Mouse (Mus musculus) kidney, embryonic 14.5 days (tissue): ENCODE data around the gene Myo5c. TPM values are rescaled to one million over a fixed set of nuclear protein-coding genes. Genes with fewer than 3 reads are reported as not detected.

Experiments used
- ATAC-seq: fragments of 200-750 bp; cut with Nextera tagmentation; 2 replicates; pipeline ENCODE4 v1.8.0; 2017; ENCODE audit warnings: moderate number of reproducible peaks, mild to moderate bottlenecking, moderate TSS enrichment, moderate library complexity; ENCODE audit not compliant: low FRiP score, low TSS enrichment
- H3K27ac ChIP-seq: fragments of 300-500 bp; sonication (generic); 2 replicates; pipeline ENCODE4 v1.5.1; 2014; ENCODE audit warnings: low read depth, mild to moderate bottlenecking, low read length, moderate library complexity, mixed read lengths
- H3K27me3 ChIP-seq: fragments of 300-500 bp; sonication (generic); 2 replicates; pipeline ENCODE4 v1.6.1; 2014; ENCODE audit warnings: mild to moderate bottlenecking, low read length; ENCODE audit not compliant: control insufficient read depth, insufficient read depth
- H3K36me3 ChIP-seq: fragments of 300-500 bp; sonication (generic); 2 replicates; pipeline ENCODE4 v1.6.1; 2014; ENCODE audit warnings: low read length, mixed read lengths; ENCODE audit not compliant: control insufficient read depth, insufficient read depth
- H3K4me1 ChIP-seq: fragments of 300-500 bp; sonication (generic); 2 replicates; pipeline ENCODE4 v1.6.1; 2014; ENCODE audit warnings: low read length, mixed read lengths; ENCODE audit not compliant: control insufficient read depth, insufficient read depth
- H3K4me2 ChIP-seq: fragments of 300-500 bp; sonication (generic); replicated peaks from 2 replicates; pipeline ENCODE4 v1.6.1; 2014; ENCODE audit warnings: low read depth, mild to moderate bottlenecking, low read length
- H3K4me3 ChIP-seq: fragments of 300-500 bp; sonication (generic); 2 replicates; pipeline ENCODE4 v1.5.1; 2014; ENCODE audit warnings: mild to moderate bottlenecking, low read length
- H3K9ac ChIP-seq: fragments of 300-500 bp; sonication (generic); 2 replicates; pipeline ENCODE4 v1.6.1; 2014; ENCODE audit warnings: low read depth, mild to moderate bottlenecking, low read length, moderate library complexity
- H3K9me3 ChIP-seq: fragments of 300-500 bp; sonication (generic); 2 replicates; pipeline ENCODE4 v1.6.1; 2016; ENCODE audit warnings: low read length; ENCODE audit not compliant: control insufficient read depth
- WGBS: fragments of 180-500 bp; shearing (Covaris S2); extraction: QIAGEN DNeasy Blood & Tissue Kit; methylation state at CpG from one replicate; pipeline ENCODE4 v1.1.7; 2014; 5-methylcytosine and 5-hydroxymethylcytosine counted together
- polyA plus RNA-seq: library from polyadenylated mRNA; unstranded; fragments of >200 nt; fragmentation: Nextera tagmentation; extraction: Ambion mirVana; gene quantifications from 2 replicates; pipeline ENCODE4 v1.2.1, GENCODE M21; 2014

The Myo5c gene
- polyA plus RNA-seq, 1 experiment from 2014 or later: 3.9 TPM

GRCm38 (mm10) chr9:75283636-75284035, 51.8 kb downstream of the Myo5c start:
- H3K27me3 ChIP-seq: no peaks in the 10 kb centered on the region
- ATAC-seq: no peak
- no peak overlapping the region for H3K4me3 ChIP-seq
- no peak overlapping the region for H3K9ac ChIP-seq
- 82% methylated on average over 8 of the region's 8 CpGs for WGBS
- no peak overlapping the region for H3K27ac ChIP-seq
- no peak overlapping the region for H3K4me2 ChIP-seq
- H3K4me1 ChIP-seq: no peaks in the 10 kb centered on the region
- H3K36me3 ChIP-seq: no peaks in the 10 kb centered on the region
- no peaks in the 10 kb centered on the region for H3K9me3 ChIP-seq

GRCm38 (mm10) chr9:75285363-75285762, 53.5 kb downstream of the Myo5c start:
- no peak overlapping the region for H3K27ac ChIP-seq
- no peaks in the 10 kb centered on the region for H3K36me3 ChIP-seq
- no peaks in the 10 kb centered on the region for H3K27me3 ChIP-seq
- no peak overlapping the region for H3K4me3 ChIP-seq
- no peaks in the 10 kb centered on the region for H3K9me3 ChIP-seq
- no peak for ATAC-seq
- no peak overlapping the region for H3K9ac ChIP-seq
- 90% methylated on average over 6 of the region's 6 CpGs for WGBS
- H3K4me1 ChIP-seq: no peaks in the 10 kb centered on the region
- no peak overlapping the region for H3K4me2 ChIP-seq

DNA sequence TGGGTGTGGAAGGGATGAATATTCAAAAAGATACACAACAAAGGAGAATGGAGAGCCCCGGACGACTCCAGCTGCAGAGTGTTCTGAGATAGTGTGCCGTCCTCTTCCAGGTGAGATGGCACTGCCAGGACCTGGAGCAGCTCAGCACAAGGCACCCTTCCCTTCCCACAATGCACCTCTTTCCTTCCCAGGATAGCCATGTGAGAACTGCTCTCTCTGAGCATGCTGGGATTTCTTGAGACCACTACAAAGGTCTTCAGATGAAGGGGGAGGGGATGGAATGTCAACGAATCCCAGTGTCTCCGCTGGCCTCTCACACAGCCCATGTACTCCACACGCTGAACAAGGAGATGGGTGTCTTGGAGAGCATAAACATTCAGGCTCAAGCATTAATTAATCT, 55.8 kb downstream of the Myo5c start:
- no peak overlapping the region for H3K4me3 ChIP-seq
- H3K4me1 ChIP-seq: no peaks in the 10 kb centered on the region
- H3K27me3 ChIP-seq: no peaks in the 10 kb centered on the region
- no peaks in the 10 kb centered on the region for H3K36me3 ChIP-seq
- no peak overlapping the region for H3K4me2 ChIP-seq
- 79% methylated on average over 6 of the region's 6 CpGs for WGBS
- H3K9me3 ChIP-seq: no peaks in the 10 kb centered on the region
- H3K9ac ChIP-seq: no peak overlapping the region
- no peak for ATAC-seq
- H3K27ac ChIP-seq: no peak overlapping the region

DNA sequence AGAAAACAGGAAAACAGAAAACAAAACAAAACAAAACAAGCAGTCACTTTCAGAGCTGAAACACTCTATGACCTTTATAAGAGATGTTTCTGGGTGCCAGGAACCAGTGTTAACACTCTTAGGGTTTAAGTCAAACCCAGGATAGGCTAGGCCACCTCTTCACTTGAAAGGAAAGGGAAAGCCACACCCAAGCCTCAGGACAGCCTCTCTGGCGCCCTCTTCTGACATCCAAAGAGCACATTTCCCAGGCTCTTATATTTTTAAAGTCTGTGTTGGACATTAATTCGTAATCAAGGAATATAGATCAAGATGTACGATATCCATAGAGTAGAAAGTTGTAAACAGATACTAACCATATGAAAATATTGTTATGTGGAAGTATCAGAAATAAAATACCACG, 57.7 kb downstream of the Myo5c start:
- Histone ChIP-seq H3K9ac (no peak overlapping the region), H3K27ac (no peak overlapping the region), H3K27me3 (no peaks in the 10 kb centered on the region), H3K4me1 (no peaks in the 10 kb centered on the region), H3K4me3 (no peak overlapping the region), H3K36me3 (no peaks in the 10 kb centered on the region), H3K9me3 (no peaks in the 10 kb centered on the region), H3K4me2 (no peak overlapping the region)
- 51% methylated on average over 4 of the region's 4 CpGs for WGBS
- ATAC-seq: no peak

GRCm38 (mm10) chr9:75299342-75299741, 67.5 kb downstream of the Myo5c start:
- H3K36me3 ChIP-seq: no peaks in the 10 kb centered on the region
- H3K4me1 ChIP-seq: no peaks in the 10 kb centered on the region
- H3K4me3 ChIP-seq: no peak overlapping the region
- no peak overlapping the region for H3K4me2 ChIP-seq
- H3K9ac ChIP-seq: no peak overlapping the region
- H3K27ac ChIP-seq: no peak overlapping the region
- H3K27me3 ChIP-seq: no peaks in the 10 kb centered on the region
- no peak for ATAC-seq
- no peaks in the 10 kb centered on the region for H3K9me3 ChIP-seq
- 86% methylated on average over 2 of the region's 2 CpGs for WGBS

- Histone ChIP-seq H3K9ac (no peak overlapping the region), H3K4me2 (no peak overlapping the region), H3K4me3 (no peak overlapping the region), H3K27ac (no peak overlapping the region), H3K36me3 (no peaks in the 10 kb centered on the region), H3K4me1 (no peaks in the 10 kb centered on the region), H3K9me3 (no peaks in the 10 kb centered on the region), H3K27me3 (no peaks in the 10 kb centered on the region)
- WGBS: 75% methylated on average over 2 of the region's 2 CpGs
- ATAC-seq: no peak
Measured at GRCm38 (mm10) chr9:75303033-75303432, 71.2 kb downstream of the Myo5c start.

DNA sequence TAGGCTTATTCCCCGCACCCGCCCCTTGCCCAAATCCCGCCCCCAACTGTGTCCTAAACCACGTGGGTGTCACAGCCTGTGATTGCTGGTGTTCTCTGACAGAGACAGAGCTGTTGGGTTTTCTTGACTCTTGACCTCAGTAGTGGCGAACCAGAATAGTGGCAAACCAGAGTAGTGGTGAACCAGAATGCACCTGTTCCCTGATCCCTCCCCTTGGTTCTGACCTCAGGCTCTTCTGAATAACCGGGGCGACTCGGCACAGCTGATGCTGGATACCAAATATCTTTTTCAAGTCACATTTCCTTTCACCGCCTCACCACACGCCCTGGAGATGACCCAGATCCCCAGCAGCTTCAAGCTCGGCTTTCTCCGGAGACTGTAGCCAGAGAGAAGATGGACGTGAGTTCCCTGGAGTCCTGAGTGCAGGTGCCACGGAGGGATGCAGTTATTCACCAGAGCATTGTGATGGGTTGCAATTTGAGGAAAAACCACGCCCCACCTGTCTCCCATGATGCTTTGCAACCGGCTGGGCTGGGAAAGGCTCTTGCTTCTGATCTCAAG, 72.0 kb downstream of the Myo5c start:
- Histone ChIP-seq H3K27ac (no peak overlapping the region), H3K9ac (no peak overlapping the region), H3K4me1 (no peaks in the 10 kb centered on the region), H3K27me3 (no peaks in the 10 kb centered on the region), H3K4me2 (no peak overlapping the region), H3K4me3 (no peak overlapping the region), H3K9me3 (no peaks in the 10 kb centered on the region), H3K36me3 (no peaks in the 10 kb centered on the region)
- 34% methylated on average over 16 of the region's 16 CpGs for whole genome bisulfite sequencing
- no peak; the same call in 1 of the 2 replicates for ATAC-seq

DNA sequence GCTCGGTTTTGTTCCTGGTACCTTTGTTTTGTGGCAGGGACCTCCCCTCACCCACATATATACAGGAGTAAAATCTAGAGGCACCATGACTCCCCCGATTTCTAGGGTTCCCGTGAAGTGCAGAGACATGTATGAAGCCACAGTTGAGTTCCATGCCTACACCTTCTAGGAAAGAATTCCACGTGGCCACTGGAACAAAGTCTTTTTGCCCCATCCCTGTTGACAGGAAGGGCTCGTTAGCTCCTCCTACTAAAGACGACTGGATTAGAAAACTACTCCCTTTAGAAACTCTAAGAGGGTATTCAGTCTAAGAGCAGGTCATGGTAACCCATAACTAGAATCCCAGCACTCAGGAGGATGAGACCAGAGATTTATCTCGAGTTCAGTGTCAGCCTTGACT, 72.5 kb downstream of the Myo5c start:
- no peaks in the 10 kb centered on the region for H3K4me1 ChIP-seq
- H3K27me3 ChIP-seq: no peaks in the 10 kb centered on the region
- no peak overlapping the region for H3K4me3 ChIP-seq
- H3K36me3 ChIP-seq: no peaks in the 10 kb centered on the region
- H3K27ac ChIP-seq: no peak overlapping the region
- no peak overlapping the region for H3K9ac ChIP-seq
- WGBS: 39% methylated on average over 7 of the region's 7 CpGs
- no peak overlapping the region for H3K4me2 ChIP-seq
- H3K9me3 ChIP-seq: no peaks in the 10 kb centered on the region
- ATAC-seq: no peak

DNA sequence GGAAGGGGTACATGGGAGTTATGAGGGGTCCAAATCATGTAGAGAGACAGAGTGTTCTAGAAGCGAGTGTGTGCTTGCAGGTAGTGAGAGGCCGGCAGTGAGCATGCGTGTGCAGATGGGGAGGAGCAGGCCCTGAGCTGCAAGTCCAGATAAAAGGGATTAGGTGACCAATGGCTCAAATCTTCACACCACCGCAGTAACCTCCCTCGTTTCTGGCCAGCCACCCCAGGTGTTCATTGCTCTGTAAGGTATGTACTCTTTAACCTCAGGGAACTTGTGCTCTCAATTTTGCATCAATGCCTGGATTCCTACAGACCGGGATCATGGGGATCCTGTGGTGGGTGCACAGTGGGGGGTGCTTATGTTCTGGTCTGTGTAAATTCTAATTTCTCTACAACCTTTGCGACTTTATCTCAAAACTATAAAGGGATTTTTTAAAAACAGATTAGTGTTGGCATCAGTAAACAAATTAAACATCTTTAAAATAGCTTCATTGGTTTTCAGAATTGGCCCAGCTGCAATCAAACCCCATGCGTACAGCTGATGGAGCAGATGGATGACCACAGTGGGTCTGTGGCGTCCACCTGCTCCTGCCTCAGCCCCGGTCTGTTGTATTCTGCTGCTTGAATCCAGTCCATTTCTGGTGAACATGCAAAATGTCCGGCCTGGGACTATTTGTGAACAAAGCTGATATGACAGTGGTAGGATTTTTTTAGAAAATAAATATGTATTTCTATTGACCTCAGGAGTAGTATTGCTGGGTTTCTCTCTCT, 74.5 kb downstream of the Myo5c start, which contains the start of gene Gnb5:
TSS of gene Gnb5 (plus strand) at position 163 of the 773 bp plus-strand sequence.
- no peaks in the 10 kb centered on the region for H3K36me3 ChIP-seq
- no peak within 1 kb of the TSS for H3K4me3 ChIP-seq
- no peak within 1 kb of the TSS for H3K4me2 ChIP-seq
- no peak within 1 kb of the TSS for H3K9ac ChIP-seq
- ATAC-seq: no peak
- 82% methylated on average over 11 of the region's 11 CpGs for WGBS
- no peak within 1 kb of the TSS for H3K27ac ChIP-seq
- no peaks in the 10 kb centered on the region for H3K9me3 ChIP-seq
- H3K4me1 ChIP-seq: no peaks in the 10 kb centered on the region
- H3K27me3 ChIP-seq: no peaks in the 10 kb centered on the region
